Mouse (Mus musculus) inflammation-experienced regulatory T-cells, adult 16 weeks (primary cell): ENCODE data around the gene Tas2r108. TPM values are rescaled to one million over a fixed set of nuclear protein-coding genes. Genes with fewer than 3 reads are reported as not detected.

Source experiments
- polyA plus RNA-seq: library from polyadenylated mRNA; unstranded; fragments of 100-300 nt; shearing (Covaris generic); gene quantifications from one replicate; pipeline ENCODE4 v1.2.1, GENCODE M21; 2017

The Tas2r108 gene
- not detected for polyA plus RNA-seq

DNA sequence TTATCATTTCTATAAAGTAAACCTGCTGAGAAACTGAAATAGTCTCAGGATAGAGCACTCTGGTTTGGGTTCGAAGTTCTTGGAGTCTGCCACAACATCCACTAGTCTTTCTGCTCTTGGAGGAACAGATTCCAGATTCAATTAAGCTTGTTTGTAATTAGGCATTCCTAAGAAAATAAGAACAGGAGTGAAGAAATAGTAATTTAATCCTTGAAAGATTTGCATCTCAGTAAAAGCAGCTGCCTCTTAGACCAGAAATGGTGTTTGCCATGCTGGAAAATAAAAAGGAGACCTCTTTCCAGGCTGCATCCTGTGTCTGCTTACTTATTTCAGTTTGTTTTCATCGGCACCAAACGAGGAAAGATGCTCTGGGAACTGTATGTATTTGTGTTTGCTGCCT lies at the start of gene Tas2r108:
Gene Tas2r108 (plus strand): TSS at position 301 of the 400 bp plus-strand sequence.

DNA sequence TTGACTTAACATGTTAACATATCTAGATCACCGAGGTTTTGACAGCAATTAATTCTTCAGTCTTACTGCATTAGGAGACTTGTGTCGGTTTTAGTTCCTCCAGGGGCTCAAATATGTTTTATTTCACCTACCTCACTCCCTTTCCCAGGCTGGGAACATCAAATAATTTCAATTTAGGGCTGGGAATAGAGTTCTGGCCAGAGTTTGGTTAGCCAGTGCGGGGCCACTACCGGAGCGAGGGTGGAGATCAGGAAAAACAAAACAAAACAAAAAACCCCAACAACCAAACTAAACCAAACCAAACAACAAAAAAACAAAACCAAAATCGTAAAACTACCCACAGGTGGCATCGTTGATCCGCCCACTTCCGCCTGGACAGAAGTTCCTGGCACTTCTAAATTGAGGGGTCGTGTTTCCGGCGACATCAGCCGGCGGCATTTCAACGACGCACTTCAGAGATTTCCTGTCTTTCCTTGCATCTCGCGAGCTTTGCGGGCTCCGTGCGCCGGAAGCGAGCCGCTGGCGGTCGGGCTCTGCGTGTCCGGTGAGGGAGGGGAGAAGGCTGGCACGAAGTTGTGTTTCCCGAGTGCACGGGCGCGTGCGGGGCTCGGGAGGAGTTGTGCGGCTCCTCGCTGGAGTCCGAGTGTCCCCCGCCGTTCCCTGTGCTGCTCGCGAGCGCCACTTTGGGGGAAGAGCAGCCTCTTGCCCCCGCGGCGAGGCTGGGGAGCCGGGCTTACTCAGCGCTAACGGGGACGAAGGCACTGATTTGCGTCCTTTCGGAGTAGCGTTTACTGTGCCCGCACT lies 22.2 kb upstream of the Tas2r108 start, which contains the start of gene Ssbp1:
Gene Ssbp1 (plus strand): TSS at position 437 of the 804 bp plus-strand sequence.

DNA sequence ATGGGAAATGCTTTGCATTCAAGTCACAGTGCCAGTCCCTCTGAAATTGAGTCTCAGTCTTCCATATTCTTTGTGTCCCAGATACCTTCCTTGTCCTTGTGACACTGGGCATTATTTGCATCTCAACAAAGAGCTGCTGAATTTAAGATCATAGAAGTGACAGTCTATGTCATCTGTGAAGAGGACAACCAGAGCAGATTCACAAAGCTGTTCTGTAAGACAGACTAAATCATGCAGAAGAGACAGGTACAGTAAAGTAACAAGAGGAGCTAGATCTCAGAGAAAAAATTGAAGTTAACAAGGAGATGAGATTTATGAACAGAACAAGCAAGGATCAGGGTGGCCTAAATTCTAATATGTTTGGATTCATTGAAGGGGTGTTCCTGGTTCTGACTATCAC lies 2.4 kb upstream of the Tas2r108 start, which contains the start of gene Tas2r137:
Gene Tas2r137 (plus strand): TSS at position 301 of the 400 bp plus-strand sequence.

DNA sequence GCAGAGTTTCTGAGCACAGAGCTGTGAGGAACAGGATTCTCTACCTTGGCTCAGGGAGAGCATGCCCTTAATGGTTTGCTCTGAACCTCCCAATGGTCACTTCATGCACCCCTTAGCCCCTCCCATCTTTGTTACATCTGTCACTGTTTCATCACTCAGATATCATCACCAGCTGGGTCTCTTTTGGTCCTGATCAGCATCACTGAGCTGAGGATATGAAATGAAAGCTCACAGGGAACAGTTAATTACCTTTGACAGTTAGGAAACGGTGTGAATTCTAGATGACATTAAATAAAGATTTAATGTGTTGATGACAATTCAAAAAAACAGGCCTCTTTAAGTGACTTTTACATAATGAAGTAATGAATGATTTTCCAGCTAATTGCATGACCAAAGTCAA lies 26.1 kb downstream of the Tas2r108 start, which contains the start of gene Prss37:
Gene Prss37 (minus strand): TSS at position 101 of the 400 bp plus-strand sequence.

Other genes with a start within 250 kb of the Tas2r108 start
- gene Agk, start 168.4 kb upstream of the Tas2r108 start, polyA plus RNA-seq, result 57.8 TPM
- gene E330009J07Rik, start 57.4 kb upstream of the Tas2r108 start, polyA plus RNA-seq, result 8.8 TPM
- 0.10 TPM for gene Wee2, start 54.4 kb upstream of the Tas2r108 start, polyA plus RNA-seq
- 144 TPM for gene Ssbp1, start 22.2 kb upstream of the Tas2r108 start, polyA plus RNA-seq
- gene Tas2r137, start 2.3 kb upstream of the Tas2r108 start, polyA plus RNA-seq, result not detected
- not detected for gene Prss37, start 26.0 kb downstream of the Tas2r108 start, polyA plus RNA-seq
- gene Olfr461, start 61.5 kb downstream of the Tas2r108 start, polyA plus RNA-seq, result not detected
- not detected for gene Olfr460, start 76.0 kb downstream of the Tas2r108 start, polyA plus RNA-seq
- not detected for gene Clec5a, start 92.3 kb downstream of the Tas2r108 start, polyA plus RNA-seq
- not detected for gene Tas2r138, start 119.8 kb downstream of the Tas2r108 start, polyA plus RNA-seq
- gene Mgam, start 135.3 kb downstream of the Tas2r108 start, polyA plus RNA-seq, result 0.09 TPM